Mouse (Mus musculus): ENCODE results near the gene Hax1. TPM values are rescaled to one million over a fixed set of nuclear protein-coding genes. Genes with fewer than 3 reads are reported as not detected.

Hax1 gene
- polyA plus RNA-seq, 1 experiment = not detected

DNA sequence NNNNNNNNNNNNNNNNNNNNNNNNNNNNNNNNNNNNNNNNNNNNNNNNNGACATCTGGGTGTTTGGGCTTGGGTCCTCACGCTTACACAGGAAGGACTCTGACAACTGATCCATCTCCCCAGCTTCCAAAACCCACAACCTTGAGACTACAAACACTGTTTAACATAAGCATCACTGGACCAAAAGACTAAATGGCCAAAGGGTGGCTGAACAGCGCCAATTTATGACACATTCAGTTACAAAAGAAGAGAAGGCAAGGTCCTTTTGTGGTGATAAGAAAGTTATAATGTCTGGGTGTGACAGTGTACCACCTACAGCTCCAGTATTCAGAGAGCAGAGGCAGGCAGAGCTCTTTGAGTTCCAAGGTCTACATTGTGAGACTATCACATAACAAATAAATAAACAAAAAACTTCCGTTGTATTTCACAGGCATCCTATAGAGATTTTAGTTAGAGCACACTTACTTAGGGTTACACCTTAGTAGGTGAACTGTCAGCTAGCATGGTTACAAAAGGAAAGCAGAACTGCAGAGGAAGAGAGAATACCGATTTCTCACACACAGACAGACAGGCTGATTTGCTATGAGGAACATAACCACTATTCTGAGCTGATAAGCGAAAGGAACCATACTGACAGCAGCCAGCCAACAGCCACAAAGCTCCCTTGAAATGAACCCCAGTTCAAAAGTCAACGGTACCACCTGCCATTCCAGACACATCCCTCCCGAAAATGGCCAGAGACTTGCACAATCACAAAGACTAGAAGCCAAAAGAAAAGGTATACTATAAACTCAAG, 42.2 kb downstream of the Hax1 start:
- 90% methylated on average over 7 of the region's 7 CpGs for WGBS
- TF ChIP-seq CTCF (IDR thresholded peaks at IDR 0.05; ENCODE audit: insufficient read depth, low read depth, low read length) (no peak), POLR2A (IDR thresholded peaks at IDR 0.05; ENCODE audit: insufficient read depth, low read depth, low read length) (no peak)
- Histone ChIP-seq H3K4me1 (ENCODE audit: control insufficient read depth, insufficient read depth, low read length) (peaks cover 30% of the 10 kb centered on the region), H3K27ac (ENCODE audit: insufficient read depth, low read depth, low read length) (no peak overlapping the region), H3K4me3 (ENCODE audit: insufficient read depth, low read depth, low read length) (no peak overlapping the region)

- TF ChIP-seq CTCF (IDR thresholded peaks at IDR 0.05; ENCODE audit: insufficient read depth, low read depth, low read length) (peak; percentile 52), POLR2A (IDR thresholded peaks at IDR 0.05; ENCODE audit: insufficient read depth, low read depth, low read length) (no peak)
Observed at GRCm38 (mm10) chr3:89953420-89953819, 45.2 kb downstream of the Hax1 start.

DNA sequence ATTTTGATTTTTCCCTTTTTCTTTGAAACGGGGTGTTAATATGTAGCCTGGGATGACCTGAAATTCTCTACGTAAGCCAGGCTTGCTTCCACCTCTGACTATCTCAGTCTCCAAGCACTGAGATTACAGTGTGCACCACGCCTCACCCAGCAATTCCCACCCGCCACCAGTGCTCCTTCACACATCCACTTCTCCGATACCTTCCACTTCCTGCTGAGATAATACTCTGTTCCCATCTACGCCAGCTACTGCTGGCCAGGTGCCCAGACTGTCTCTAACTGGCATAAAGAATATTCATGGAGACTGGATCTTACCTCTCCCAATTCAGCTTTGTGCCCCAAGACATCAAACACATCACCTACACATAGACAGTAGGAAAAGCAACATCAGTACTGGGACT, 49.9 kb downstream of the Hax1 start:
- Histone ChIP-seq H3K27ac (ENCODE audit: insufficient read depth, low read depth, low read length) (no peak overlapping the region), H3K4me3 (ENCODE audit: insufficient read depth, low read depth, low read length) (no peak overlapping the region), H3K4me1 (ENCODE audit: control insufficient read depth, insufficient read depth, low read length) (peaks cover 16% of the 10 kb centered on the region)
- no peak for TF ChIP-seq POLR2A (IDR thresholded peaks at IDR 0.05; ENCODE audit: insufficient read depth, low read depth, low read length)
- no peak for TF ChIP-seq CTCF (IDR thresholded peaks at IDR 0.05; ENCODE audit: insufficient read depth, low read depth, low read length)
- 37% methylated on average over 6 of the region's 6 CpGs for WGBS

More at GRCm38 (mm10) chr3:89953420-89953819, 45.2 kb downstream of the Hax1 start:
- WGBS = 0% methylated on average over 4 of the region's 4 CpGs
- no peak overlapping the region for H3K4me3 ChIP-seq (ENCODE audit: insufficient read depth, low read depth, low read length)
- H3K4me1 ChIP-seq (ENCODE audit: control insufficient read depth, insufficient read depth, low read length) = peaks cover 30% of the 10 kb centered on the region
- H3K27ac ChIP-seq (ENCODE audit: insufficient read depth, low read depth, low read length) = no peak overlapping the region

- Histone ChIP-seq H3K27ac (ENCODE audit: insufficient read depth, low read depth, low read length) (no peak overlapping the region), H3K4me1 (ENCODE audit: control insufficient read depth, insufficient read depth, low read length) (peaks cover 20% of the 10 kb centered on the region), H3K4me3 (ENCODE audit: insufficient read depth, low read depth, low read length) (no peak overlapping the region)
- no peak for TF ChIP-seq CTCF (IDR thresholded peaks at IDR 0.05; ENCODE audit: insufficient read depth, low read depth, low read length)
- TF ChIP-seq POLR2A (IDR thresholded peaks at IDR 0.05; ENCODE audit: insufficient read depth, low read depth, low read length) = no peak
- WGBS = 85% methylated on average over 11 of the region's 11 CpGs
Observed at GRCm38 (mm10) chr3:89948021-89948420, 50.6 kb downstream of the Hax1 start.

Other genes with a start within 250 kb of the Hax1 start
- gene Chrnb2, start 234.1 kb downstream of the Hax1 start, polyA plus RNA-seq (2012; ENCODE audit: insufficient read depth, insufficient read length, low replicate concordance, missing spikeins) = not detected in 2 replicates
- 231 TPM in 1 of 2 replicates, not detected in the other for gene Ube2q1, start 225.2 kb downstream of the Hax1 start, polyA plus RNA-seq (2012; ENCODE audit: insufficient read depth, insufficient read length, low replicate concordance, missing spikeins)
- gene She, start 167.4 kb downstream of the Hax1 start, polyA plus RNA-seq (2012; ENCODE audit: insufficient read depth, insufficient read length, low replicate concordance, missing spikeins) = not detected in 2 replicates
- not detected in 2 replicates for gene Il6ra, start 85.6 kb downstream of the Hax1 start, polyA plus RNA-seq (2012; ENCODE audit: insufficient read depth, insufficient read length, low replicate concordance, missing spikeins)
- not detected in 2 replicates for gene Atp8b2, start 35.3 kb downstream of the Hax1 start, polyA plus RNA-seq (2012; ENCODE audit: insufficient read depth, insufficient read length, low replicate concordance, missing spikeins)
- not detected in 2 replicates for gene 4933434E20Rik, start 52.9 kb upstream of the Hax1 start, polyA plus RNA-seq (2012; ENCODE audit: insufficient read depth, insufficient read length, low replicate concordance, missing spikeins)
- 263 TPM in 1 of 2 replicates, not detected in the other for gene Ubap2l, start 53.8 kb upstream of the Hax1 start, polyA plus RNA-seq (2012; ENCODE audit: insufficient read depth, insufficient read length, low replicate concordance, missing spikeins)
- gene Tpm3, start 73.9 kb upstream of the Hax1 start, polyA plus RNA-seq (2012; ENCODE audit: insufficient read depth, insufficient read length, low replicate concordance, missing spikeins) = 441 TPM in 1 of 2 replicates, not detected in the other
- gene Nup210l, start 105.4 kb upstream of the Hax1 start, polyA plus RNA-seq (2012; ENCODE audit: insufficient read depth, insufficient read length, low replicate concordance, missing spikeins) = not detected in 2 replicates
- gene Rps27, start 214.9 kb upstream of the Hax1 start, polyA plus RNA-seq (2012; ENCODE audit: insufficient read depth, insufficient read length, low replicate concordance, missing spikeins) = 2,782 TPM in 1 of 2 replicates, not detected in the other
- gene Rab13, start 214.9 kb upstream of the Hax1 start, polyA plus RNA-seq (2012; ENCODE audit: insufficient read depth, insufficient read length, low replicate concordance, missing spikeins) = not detected in 2 replicates
- gene Jtb, start 232.8 kb upstream of the Hax1 start, polyA plus RNA-seq (2012; ENCODE audit: insufficient read depth, insufficient read length, low replicate concordance, missing spikeins) = not detected in 2 replicates
- gene Creb3l4, start 244.7 kb upstream of the Hax1 start, polyA plus RNA-seq (2012; ENCODE audit: insufficient read depth, insufficient read length, low replicate concordance, missing spikeins) = not detected in 2 replicates
- not detected in 2 replicates for gene Slc39a1, start 249.4 kb upstream of the Hax1 start, polyA plus RNA-seq (2012; ENCODE audit: insufficient read depth, insufficient read length, low replicate concordance, missing spikeins)